Mouse (Mus musculus) olfactory bulb, adult 2 months (tissue): ENCODE results near the gene Apol11b.

Source experiments
- CTCF ChIP-seq: fragments of 200-500 bp; IDR thresholded peaks from 2 replicates; pipeline ENCODE4 v1.5.1; 2012; ENCODE audit warnings: low read depth, mild to moderate bottlenecking, low read length, moderate library complexity; ENCODE audit not compliant: insufficient read depth
- POLR2A ChIP-seq: fragments of 200-500 bp; IDR thresholded peaks from 2 replicates; pipeline ENCODE4 v1.6.1; 2012; ENCODE audit warnings: mild to moderate bottlenecking, low read depth, low read length, moderate library complexity; ENCODE audit not compliant: insufficient read depth

- TF ChIP-seq POLR2A (no peak), CTCF (no peak)
These were observed 44.7 kb downstream of the Apol11b start for GRCm38 (mm10) chr15:77598429-77598828.
